Mouse (Mus musculus) spleen, adult 10 weeks (tissue): Measurements from ENCODE around the gene B3galt6. TPM values are rescaled to one million over a fixed set of nuclear protein-coding genes. Genes with fewer than 3 reads are reported as not detected.

Experiments used
- polyA plus RNA-seq: library from polyadenylated mRNA; stranded (reverse); fragments of 350-450 nt; fragmentation: Illumina TruSeq; extraction: RNeasy Lipid Tissue Mini Kit (QIAGEN cat#74804); gene quantifications from one replicate; pipeline ENCODE4 v1.2.3, GENCODE M21; 2015; ENCODE audit warnings: low replicate concordance; ENCODE audit not compliant: insufficient read depth

The B3galt6 gene
- 4.0 TPM for polyA plus RNA-seq

GRCm38 (mm10) chr4:155992241-155992905 is at the start of gene B3galt6, which contains the start of gene Sdf4:
TSS of gene B3galt6 (minus strand) at chr4:155992649.
TSS of gene Sdf4 (plus strand) at chr4:155992872.

GRCm38 (mm10) chr4:156026013-156026412 is 33.6 kb upstream of the B3galt6 start, which contains the start of gene Tnfrsf18:
TSS of gene Tnfrsf18 (plus strand) at chr4:156026164.

GRCm38 (mm10) chr4:156013637-156014036 is 21.2 kb upstream of the B3galt6 start, which contains the start of gene Tnfrsf4:
TSS of gene Tnfrsf4 (plus strand) at chr4:156013843.

GRCm38 (mm10) chr4:155962167-155962971 is 30.1 kb downstream of the B3galt6 start, which contains the start of gene C1qtnf12:
TSS of gene C1qtnf12 (plus strand) at chr4:155962318.

GRCm38 (mm10) chr4:155943534-155944249 is 48.8 kb downstream of the B3galt6 start, which contains the start of gene Ube2j2:
TSS of gene Ube2j2 (plus strand) at chr4:155943831.

Other genes starting within 250 kb of the B3galt6 start
- 36.8 TPM for gene Atad3a, start 231.6 kb downstream of the B3galt6 start, polyA plus RNA-seq
- gene Vwa1, start 218.0 kb downstream of the B3galt6 start, polyA plus RNA-seq, result 4.0 TPM
- gene Tmem88b, start 206.8 kb downstream of the B3galt6 start, polyA plus RNA-seq, result 0.36 TPM
- gene Ankrd65, start 202.2 kb downstream of the B3galt6 start, polyA plus RNA-seq, result not detected
- gene Mrpl20, start 189.8 kb downstream of the B3galt6 start, polyA plus RNA-seq, result 90.9 TPM
- 184 TPM for gene Ccnl2, start 180.2 kb downstream of the B3galt6 start, polyA plus RNA-seq
- 43.8 TPM for gene Aurkaip1, start 161.4 kb downstream of the B3galt6 start, polyA plus RNA-seq
- 84.4 TPM for gene Mxra8, start 153.0 kb downstream of the B3galt6 start, polyA plus RNA-seq
- 13.7 TPM for gene Dvl1, start 145.2 kb downstream of the B3galt6 start, polyA plus RNA-seq
- 0.52 TPM for gene Tas1r3, start 129.3 kb downstream of the B3galt6 start, polyA plus RNA-seq
- 5.6 TPM for gene Cptp, start 123.2 kb downstream of the B3galt6 start, polyA plus RNA-seq
- 31.0 TPM for gene Ints11, start 123.1 kb downstream of the B3galt6 start, polyA plus RNA-seq
- 12.9 TPM for gene Pusl1, start 100.9 kb downstream of the B3galt6 start, polyA plus RNA-seq
- gene Acap3, start 100.8 kb downstream of the B3galt6 start, polyA plus RNA-seq, result 11.1 TPM
- gene Ube2j2, start 48.8 kb downstream of the B3galt6 start, polyA plus RNA-seq, result 75.5 TPM
- 14.8 TPM for gene C1qtnf12, start 30.3 kb downstream of the B3galt6 start, polyA plus RNA-seq
- 176 TPM for gene Sdf4, start 223 bp upstream of the B3galt6 start, polyA plus RNA-seq
- 11.0 TPM for gene Tnfrsf4, start 21.2 kb upstream of the B3galt6 start, polyA plus RNA-seq
- 10.7 TPM for gene Tnfrsf18, start 33.5 kb upstream of the B3galt6 start, polyA plus RNA-seq
- gene Ttll10, start 66.8 kb upstream of the B3galt6 start, polyA plus RNA-seq, result not detected
- 42.0 TPM for gene 9430015G10Rik, start 117.3 kb upstream of the B3galt6 start, polyA plus RNA-seq
- 0.10 TPM for gene Rnf223, start 137.9 kb upstream of the B3galt6 start, polyA plus RNA-seq
- 14.3 TPM for gene Agrn, start 204.8 kb upstream of the B3galt6 start, polyA plus RNA-seq
- 27.0 TPM for gene Isg15, start 208.2 kb upstream of the B3galt6 start, polyA plus RNA-seq
- gene AW011738, start 210.7 kb upstream of the B3galt6 start, polyA plus RNA-seq, result 15.6 TPM
- gene Perm1, start 223.2 kb upstream of the B3galt6 start, polyA plus RNA-seq, result 1.3 TPM
- 23.9 TPM for gene Plekhn1, start 242.2 kb upstream of the B3galt6 start, polyA plus RNA-seq
- gene Noc2l, start 243.4 kb upstream of the B3galt6 start, polyA plus RNA-seq, result 63.6 TPM